Mouse (Mus musculus): ENCODE data around the gene Olfr593. TPM values are rescaled to one million over a fixed set of nuclear protein-coding genes. Genes with fewer than 3 reads are reported as not detected.

Gene Olfr593
- polyA plus RNA-seq (2014; fragmentation: Illumina TruSeq; extraction: RNeasy Lipid Tissue Mini Kit (QIAGEN cat#74804); ENCODE audit: low read depth, low replicate concordance): not detected

DNA sequence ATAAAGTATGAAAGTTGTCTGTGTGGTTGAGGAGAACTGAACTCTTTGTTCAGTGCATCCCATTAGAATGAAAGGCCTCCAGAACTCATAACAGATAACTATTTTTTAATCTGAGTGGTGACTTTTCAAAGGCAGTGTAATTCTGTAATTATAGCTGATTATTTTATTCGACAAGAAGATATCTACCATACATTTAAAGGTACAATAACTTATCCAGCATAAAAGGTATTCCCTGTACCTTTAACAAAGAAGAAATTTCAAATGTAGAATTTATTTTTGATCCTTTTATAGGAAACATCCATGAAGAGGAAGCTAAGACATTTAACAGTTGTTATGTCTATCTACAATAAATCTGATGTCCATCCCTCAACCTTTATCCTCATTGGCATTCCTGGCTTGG lies at the start of gene Olfr593:
TSS of gene Olfr593 (plus strand) at position 301 of the 400 bp plus-strand sequence.

DNA sequence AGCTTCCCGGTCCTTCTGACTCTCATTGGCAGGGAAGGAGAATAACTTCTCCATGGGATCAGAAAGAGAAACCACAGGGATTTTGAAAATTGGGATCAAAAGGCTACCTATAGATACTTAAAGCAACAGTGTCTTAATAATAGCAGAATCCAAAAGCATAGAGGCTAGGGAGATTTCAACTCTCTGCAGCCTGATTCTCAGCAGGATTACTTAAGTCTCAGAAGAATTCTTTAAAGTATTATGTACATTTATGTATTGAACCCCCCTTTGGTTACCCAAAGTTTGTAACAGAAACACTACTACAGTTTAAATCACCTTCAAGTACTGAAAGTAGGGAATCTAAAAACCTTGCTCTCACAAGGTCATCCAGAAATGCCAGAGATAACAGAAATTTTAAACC lies 33.4 kb upstream of the Olfr593 start, which contains the start of gene Olfr591:
TSS of gene Olfr591 (minus strand) at position 101 of the 400 bp plus-strand sequence.

DNA sequence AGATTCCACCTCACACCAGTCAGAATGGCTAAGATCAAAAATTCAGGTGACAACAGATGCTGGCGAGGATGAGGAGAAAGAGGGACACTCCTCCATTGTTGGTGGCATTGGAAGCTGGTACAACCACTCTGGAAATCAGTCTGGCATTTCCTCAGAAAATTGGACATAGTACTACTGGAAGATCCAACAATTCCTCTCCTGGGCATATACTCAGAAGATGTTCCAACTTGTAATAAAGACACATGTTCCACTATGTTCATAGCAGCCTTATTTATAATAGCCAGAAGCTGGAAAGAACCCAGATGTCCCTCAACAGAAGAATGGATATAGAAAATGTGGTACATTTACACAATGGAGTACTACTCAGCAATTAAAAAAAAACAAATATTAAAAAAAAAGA lies 27.2 kb upstream of the Olfr593 start, which contains the start of gene Olfr592:
TSS of gene Olfr592 (plus strand) at position 301 of the 400 bp plus-strand sequence.

DNA sequence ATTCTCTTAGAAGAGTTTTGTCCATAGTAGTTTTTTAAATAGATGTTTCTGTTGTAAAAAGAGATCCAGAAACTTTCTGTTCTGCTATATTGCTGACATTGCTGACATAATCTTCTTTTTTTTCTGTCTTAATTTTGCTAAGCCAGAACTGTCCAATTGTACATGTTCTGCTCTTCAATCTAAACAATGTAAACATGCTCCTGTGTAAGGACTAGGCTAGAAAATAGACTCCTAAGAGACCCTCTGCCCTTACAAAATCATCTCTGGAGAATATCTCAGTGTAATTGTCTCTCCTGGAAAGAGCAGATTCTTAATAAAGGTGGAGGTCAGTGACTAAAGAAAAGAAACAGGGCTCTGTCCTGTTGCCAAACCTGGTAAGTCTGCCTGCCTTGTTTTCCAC lies 5.0 kb downstream of the Olfr593 start, which contains the start of gene Olfr594:
TSS of gene Olfr594 (plus strand) at position 301 of the 400 bp plus-strand sequence.

DNA sequence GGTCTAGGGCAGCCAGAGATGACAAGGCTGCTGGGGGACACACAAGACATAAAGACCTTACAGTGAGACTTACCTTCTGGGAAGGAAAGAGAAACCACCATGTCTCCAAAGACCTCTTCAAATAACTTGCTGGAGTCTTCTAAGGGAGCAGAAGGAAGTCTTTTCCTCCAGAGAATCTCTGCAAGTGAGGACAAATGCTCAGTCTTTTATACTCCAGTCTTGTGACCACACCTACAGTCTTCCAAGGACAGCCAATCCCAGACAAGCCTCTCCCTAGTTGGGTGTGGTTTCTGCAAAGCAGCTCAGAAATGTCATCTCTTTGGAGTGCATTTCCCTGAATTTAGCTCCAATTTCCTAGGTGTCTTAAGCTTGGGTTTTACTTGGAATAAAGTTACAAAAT lies 40.7 kb downstream of the Olfr593 start, which contains the start of gene Usp17ld:
TSS of gene Usp17ld (minus strand) at position 101 of the 400 bp plus-strand sequence.

Other genes starting within 250 kb of the Olfr593 start
- not detected for gene Olfr576, start 249.2 kb upstream of the Olfr593 start, polyA plus RNA-seq (2014; fragmentation: Illumina TruSeq; extraction: RNeasy Lipid Tissue Mini Kit (QIAGEN cat#74804); ENCODE audit: low read depth, low replicate concordance)
- not detected for gene Olfr577, start 235.9 kb upstream of the Olfr593 start, polyA plus RNA-seq (2014; fragmentation: Illumina TruSeq; extraction: RNeasy Lipid Tissue Mini Kit (QIAGEN cat#74804); ENCODE audit: low read depth, low replicate concordance)
- not detected for gene Olfr578, start 222.5 kb upstream of the Olfr593 start, polyA plus RNA-seq (2014; fragmentation: Illumina TruSeq; extraction: RNeasy Lipid Tissue Mini Kit (QIAGEN cat#74804); ENCODE audit: low read depth, low replicate concordance)
- gene Olfr582, start 173.8 kb upstream of the Olfr593 start, polyA plus RNA-seq (2014; fragmentation: Illumina TruSeq; extraction: RNeasy Lipid Tissue Mini Kit (QIAGEN cat#74804); ENCODE audit: low read depth, low replicate concordance): not detected
- not detected for gene Olfr583, start 160.6 kb upstream of the Olfr593 start, polyA plus RNA-seq (2014; fragmentation: Illumina TruSeq; extraction: RNeasy Lipid Tissue Mini Kit (QIAGEN cat#74804); ENCODE audit: low read depth, low replicate concordance)
- not detected for gene Olfr584, start 130.0 kb upstream of the Olfr593 start, polyA plus RNA-seq (2014; fragmentation: Illumina TruSeq; extraction: RNeasy Lipid Tissue Mini Kit (QIAGEN cat#74804); ENCODE audit: low read depth, low replicate concordance)
- gene Olfr585, start 114.1 kb upstream of the Olfr593 start, polyA plus RNA-seq (2014; fragmentation: Illumina TruSeq; extraction: RNeasy Lipid Tissue Mini Kit (QIAGEN cat#74804); ENCODE audit: low read depth, low replicate concordance): not detected
- gene Olfr586, start 86.2 kb upstream of the Olfr593 start, polyA plus RNA-seq (2014; fragmentation: Illumina TruSeq; extraction: RNeasy Lipid Tissue Mini Kit (QIAGEN cat#74804); ENCODE audit: low read depth, low replicate concordance): not detected
- not detected for gene Olfr588-ps1, start 71.0 kb upstream of the Olfr593 start, polyA plus RNA-seq (2014; fragmentation: Illumina TruSeq; extraction: RNeasy Lipid Tissue Mini Kit (QIAGEN cat#74804); ENCODE audit: low read depth, low replicate concordance)
- not detected for gene Olfr589, start 55.5 kb upstream of the Olfr593 start, polyA plus RNA-seq (2014; fragmentation: Illumina TruSeq; extraction: RNeasy Lipid Tissue Mini Kit (QIAGEN cat#74804); ENCODE audit: low read depth, low replicate concordance)
- gene Olfr591, start 33.5 kb upstream of the Olfr593 start, polyA plus RNA-seq (2014; fragmentation: Illumina TruSeq; extraction: RNeasy Lipid Tissue Mini Kit (QIAGEN cat#74804); ENCODE audit: low read depth, low replicate concordance): not detected
- not detected for gene Olfr592, start 27.1 kb upstream of the Olfr593 start, polyA plus RNA-seq (2014; fragmentation: Illumina TruSeq; extraction: RNeasy Lipid Tissue Mini Kit (QIAGEN cat#74804); ENCODE audit: low read depth, low replicate concordance)
- gene Olfr594, start 5.1 kb downstream of the Olfr593 start, polyA plus RNA-seq (2014; fragmentation: Illumina TruSeq; extraction: RNeasy Lipid Tissue Mini Kit (QIAGEN cat#74804); ENCODE audit: low read depth, low replicate concordance): not detected
- gene Usp17ld, start 40.6 kb downstream of the Olfr593 start, polyA plus RNA-seq (2014; fragmentation: Illumina TruSeq; extraction: RNeasy Lipid Tissue Mini Kit (QIAGEN cat#74804); ENCODE audit: low read depth, low replicate concordance): not detected
- gene Olfr596, start 93.8 kb downstream of the Olfr593 start, polyA plus RNA-seq (2014; fragmentation: Illumina TruSeq; extraction: RNeasy Lipid Tissue Mini Kit (QIAGEN cat#74804); ENCODE audit: low read depth, low replicate concordance): not detected
- gene Olfr597, start 104.5 kb downstream of the Olfr593 start, polyA plus RNA-seq (2014; fragmentation: Illumina TruSeq; extraction: RNeasy Lipid Tissue Mini Kit (QIAGEN cat#74804); ENCODE audit: low read depth, low replicate concordance): not detected
- not detected for gene Olfr598, start 111.7 kb downstream of the Olfr593 start, polyA plus RNA-seq (2014; fragmentation: Illumina TruSeq; extraction: RNeasy Lipid Tissue Mini Kit (QIAGEN cat#74804); ENCODE audit: low read depth, low replicate concordance)
- gene Olfr599, start 124.1 kb downstream of the Olfr593 start, polyA plus RNA-seq (2014; fragmentation: Illumina TruSeq; extraction: RNeasy Lipid Tissue Mini Kit (QIAGEN cat#74804); ENCODE audit: low read depth, low replicate concordance): not detected
- not detected for gene Olfr600, start 137.8 kb downstream of the Olfr593 start, polyA plus RNA-seq (2014; fragmentation: Illumina TruSeq; extraction: RNeasy Lipid Tissue Mini Kit (QIAGEN cat#74804); ENCODE audit: low read depth, low replicate concordance)
- gene Olfr601, start 150.8 kb downstream of the Olfr593 start, polyA plus RNA-seq (2014; fragmentation: Illumina TruSeq; extraction: RNeasy Lipid Tissue Mini Kit (QIAGEN cat#74804); ENCODE audit: low read depth, low replicate concordance): not detected
- gene Olfr603, start 174.3 kb downstream of the Olfr593 start, polyA plus RNA-seq (2014; fragmentation: Illumina TruSeq; extraction: RNeasy Lipid Tissue Mini Kit (QIAGEN cat#74804); ENCODE audit: low read depth, low replicate concordance): not detected
- not detected for gene Usp17lc, start 203.2 kb downstream of the Olfr593 start, polyA plus RNA-seq (2014; fragmentation: Illumina TruSeq; extraction: RNeasy Lipid Tissue Mini Kit (QIAGEN cat#74804); ENCODE audit: low read depth, low replicate concordance)
- gene Olfr605, start 233.6 kb downstream of the Olfr593 start, polyA plus RNA-seq (2014; fragmentation: Illumina TruSeq; extraction: RNeasy Lipid Tissue Mini Kit (QIAGEN cat#74804); ENCODE audit: low read depth, low replicate concordance): not detected
- gene Olfr606, start 237.2 kb downstream of the Olfr593 start, polyA plus RNA-seq (2014; fragmentation: Illumina TruSeq; extraction: RNeasy Lipid Tissue Mini Kit (QIAGEN cat#74804); ENCODE audit: low read depth, low replicate concordance): not detected

All from adipose tissue, adult 10 weeks (tissue).